Mouse (Mus musculus): ENCODE measurements around the gene Sult1c1. TPM values are rescaled to one million over a fixed set of nuclear protein-coding genes. Genes with fewer than 3 reads are reported as not detected.
"Not testable (repeated sequence)": the region's sequence is repeated elsewhere in the genome, so short reads cannot be mapped to it uniquely, and the experiment has no call there.

The Sult1c1 gene
- not detected in 2 replicates for polyA plus RNA-seq (2012)

- H3K4me3 ChIP-seq (replicated peaks), result no peak within 1 kb of the TSS
- no peaks in the 10 kb centered on the region for H3K27me3 ChIP-seq (ENCODE audit: control insufficient read depth)
- no peak for TF ChIP-seq GATA1 (IDR thresholded peaks at IDR 0.05; ENCODE audit: low read length)
- TF ChIP-seq TAL1 (IDR thresholded peaks at IDR 0.05; ENCODE audit: low read length), result no peak
- no peaks in the 10 kb centered on the region for H3K36me3 ChIP-seq (ENCODE audit: control insufficient read depth)
- H3K9me3 ChIP-seq (ENCODE audit: control insufficient read depth, low read length), result peaks cover 2% of the 10 kb centered on the region; the same call in 1 of the 2 replicates
- H3K4me1 ChIP-seq (ENCODE audit: control insufficient read depth), result no peaks in the 10 kb centered on the region
These were observed at the start of gene Sult1c1 for GRCm38 (mm10) chr17:53990574-53990973. Gene Sult1c1 (minus strand): TSS chr17:53990674.

GRCm38 (mm10) chr17:54014204-54014603, 23.7 kb upstream of the Sult1c1 start:
- H3K9me3 ChIP-seq (ENCODE audit: control insufficient read depth, low read length), result peaks cover 4% of the 10 kb centered on the region
- H3K4me1 ChIP-seq (ENCODE audit: control insufficient read depth), result no peaks in the 10 kb centered on the region
- no peak overlapping the region for H3K4me3 ChIP-seq (replicated peaks)
- TF ChIP-seq GATA1 (IDR thresholded peaks at IDR 0.05; ENCODE audit: low read length) (no peak), TAL1 (IDR thresholded peaks at IDR 0.05; ENCODE audit: low read length) (no peak)
- no peaks in the 10 kb centered on the region for H3K27me3 ChIP-seq (ENCODE audit: control insufficient read depth)
- H3K36me3 ChIP-seq (ENCODE audit: control insufficient read depth), result no peaks in the 10 kb centered on the region

- Histone ChIP-seq H3K36me3 (ENCODE audit: control insufficient read depth) (no peaks in the 10 kb centered on the region), H3K9me3 (ENCODE audit: control insufficient read depth, low read length) (no peaks in the 10 kb centered on the region), H3K4me3 (replicated peaks) (no peak overlapping the region), H3K4me1 (ENCODE audit: control insufficient read depth) (no peaks in the 10 kb centered on the region), H3K27me3 (ENCODE audit: control insufficient read depth) (no peaks in the 10 kb centered on the region)
- TF ChIP-seq TAL1 (IDR thresholded peaks at IDR 0.05; ENCODE audit: low read length) (no peak), GATA1 (IDR thresholded peaks at IDR 0.05; ENCODE audit: low read length) (no peak)
These were observed 20.7 kb upstream of the Sult1c1 start for GRCm38 (mm10) chr17:54011196-54011595.

GRCm38 (mm10) chr17:54010536-54010935, 20.1 kb upstream of the Sult1c1 start:
- H3K9me3 ChIP-seq (ENCODE audit: control insufficient read depth, low read length); H3K4me3 ChIP-seq (replicated peaks); H3K36me3 ChIP-seq (ENCODE audit: control insufficient read depth); H3K27me3 ChIP-seq (ENCODE audit: control insufficient read depth); H3K4me1 ChIP-seq (ENCODE audit: control insufficient read depth): not testable (repeated sequence)

- TF ChIP-seq TAL1 (IDR thresholded peaks at IDR 0.05; ENCODE audit: low read length), result no peak
- H3K4me3 ChIP-seq (replicated peaks), result no peak overlapping the region
- no peaks in the 10 kb centered on the region for H3K27me3 ChIP-seq (ENCODE audit: control insufficient read depth)
- H3K36me3 ChIP-seq (ENCODE audit: control insufficient read depth), result no peaks in the 10 kb centered on the region
- no peaks in the 10 kb centered on the region for H3K4me1 ChIP-seq (ENCODE audit: control insufficient read depth)
- peaks cover 18% of the 10 kb centered on the region for H3K9me3 ChIP-seq (ENCODE audit: control insufficient read depth, low read length)
These were observed 13.0 kb upstream of the Sult1c1 start for GRCm38 (mm10) chr17:54003522-54003921.

- no peaks in the 10 kb centered on the region for H3K27me3 ChIP-seq (ENCODE audit: control insufficient read depth)
- 0 out of 2 replicates have a peak, but pooled peaks cover 2% of the 10 kb centered on the region for H3K9me3 ChIP-seq (ENCODE audit: control insufficient read depth, low read length)
- no peaks in the 10 kb centered on the region for H3K4me1 ChIP-seq (ENCODE audit: control insufficient read depth)
- no peak overlapping the region for H3K4me3 ChIP-seq (replicated peaks)
- TF ChIP-seq TAL1 (IDR thresholded peaks at IDR 0.05; ENCODE audit: low read length) (no peak), GATA1 (IDR thresholded peaks at IDR 0.05; ENCODE audit: low read length) (no peak)
- no peaks in the 10 kb centered on the region for H3K36me3 ChIP-seq (ENCODE audit: control insufficient read depth)
These were observed 16.9 kb downstream of the Sult1c1 start for GRCm38 (mm10) chr17:53973606-53974005.

GRCm38 (mm10) chr17:53941569-53942162, 48.8 kb downstream of the Sult1c1 start:
- H3K36me3 ChIP-seq (ENCODE audit: control insufficient read depth), result no peaks in the 10 kb centered on the region
- H3K27me3 ChIP-seq (ENCODE audit: control insufficient read depth), result no peaks in the 10 kb centered on the region
- TF ChIP-seq TAL1 (IDR thresholded peaks at IDR 0.05; ENCODE audit: low read length), result no peak
- no peak for TF ChIP-seq GATA1 (IDR thresholded peaks at IDR 0.05; ENCODE audit: low read length)
- no peak overlapping the region for H3K4me3 ChIP-seq (replicated peaks)
- H3K4me1 ChIP-seq (ENCODE audit: control insufficient read depth), result no peaks in the 10 kb centered on the region
- peaks cover 27% of the 10 kb centered on the region for H3K9me3 ChIP-seq (ENCODE audit: control insufficient read depth, low read length)

- H3K4me1 ChIP-seq (ENCODE audit: control insufficient read depth), result no peaks in the 10 kb centered on the region
- H3K36me3 ChIP-seq (ENCODE audit: control insufficient read depth), result no peaks in the 10 kb centered on the region
- TF ChIP-seq GATA1 (IDR thresholded peaks at IDR 0.05; ENCODE audit: low read length) (no peak), TAL1 (IDR thresholded peaks at IDR 0.05; ENCODE audit: low read length) (no peak)
- no peak overlapping the region for H3K4me3 ChIP-seq (replicated peaks)
- no peaks in the 10 kb centered on the region for H3K27me3 ChIP-seq (ENCODE audit: control insufficient read depth)
- H3K9me3 ChIP-seq (ENCODE audit: control insufficient read depth, low read length), result peaks cover 28% of the 10 kb centered on the region
These were observed 49.7 kb downstream of the Sult1c1 start for GRCm38 (mm10) chr17:53940726-53941125.

Other genes with a start within 250 kb of the Sult1c1 start
- gene Sult1c2, start 144.3 kb downstream of the Sult1c1 start, polyA plus RNA-seq (2012), result not detected in 2 replicates

Measured in erythroblast, embryonic 14.5 days (primary cell).